Mouse (Mus musculus) neural tube, embryonic 11.5 days (tissue): Measurements from ENCODE around the gene Alg3. TPM values are rescaled to one million over a fixed set of nuclear protein-coding genes. Genes with fewer than 3 reads are reported as not detected.

ENCODE experiments used
- ATAC-seq: fragments of 200-750 bp; cut with Nextera tagmentation; 2 replicates; pipeline ENCODE4 v1.8.0; 2017; ENCODE audit warnings: moderate number of reproducible peaks, mild to moderate bottlenecking, moderate TSS enrichment, moderate library complexity; ENCODE audit not compliant: insufficient read depth, low FRiP score, low TSS enrichment
- DNase-seq: peaks from one replicate; pipeline ENCODE4 v3.0.0-alpha.2; 2015; ENCODE audit warnings: low spot score
- H3K27ac ChIP-seq: fragments of 300-500 bp; sonication (generic); 2 replicates; pipeline ENCODE4 v1.5.1; 2014; ENCODE audit warnings: low read depth, mild to moderate bottlenecking, low read length
- H3K27me3 ChIP-seq: fragments of 300-500 bp; sonication (generic); 2 replicates; pipeline ENCODE4 v1.6.1; 2014; ENCODE audit warnings: mild to moderate bottlenecking, low read length, mixed read lengths; ENCODE audit not compliant: control insufficient read depth, insufficient read depth
- H3K36me3 ChIP-seq: fragments of 300-500 bp; sonication (generic); 2 replicates; pipeline ENCODE4 v1.6.1; 2014; ENCODE audit warnings: mild to moderate bottlenecking, low read length, moderate library complexity, mixed read lengths; ENCODE audit not compliant: control insufficient read depth, insufficient read depth
- H3K4me1 ChIP-seq: fragments of 300-500 bp; sonication (generic); 2 replicates; pipeline ENCODE4 v1.6.1; 2014; ENCODE audit warnings: low read length, mixed read lengths; ENCODE audit not compliant: control insufficient read depth, insufficient read depth
- H3K4me2 ChIP-seq: fragments of 300-500 bp; sonication (generic); 2 replicates; pipeline ENCODE4 v1.6.1; 2014; ENCODE audit warnings: low read depth, mild to moderate bottlenecking, moderate library complexity
- H3K4me3 ChIP-seq: fragments of 300-500 bp; sonication (generic); 2 replicates; pipeline ENCODE4 v1.5.1; 2014; ENCODE audit warnings: low read depth, low read length
- H3K9ac ChIP-seq: fragments of 300-500 bp; sonication (generic); 2 replicates; pipeline ENCODE4 v1.6.1; 2014; ENCODE audit warnings: mild to moderate bottlenecking, low read length
- H3K9me3 ChIP-seq: fragments of 300-500 bp; sonication (generic); 2 replicates; pipeline ENCODE4 v1.6.1; 2016; ENCODE audit warnings: low read length; ENCODE audit not compliant: control insufficient read depth
- whole genome bisulfite sequencing: fragments of 180-500 bp; shearing (Covaris S2); extraction: QIAGEN DNeasy Blood & Tissue Kit; methylation state at CpG from one replicate; pipeline ENCODE4 v1.1.7; 2014; 5-methylcytosine and 5-hydroxymethylcytosine counted together
- microRNA counts: library from miRNA; unstranded; fragments of <30 nt; microRNA quantifications from one replicate; lab custom pipeline; 2015
- microRNA-seq: library from miRNA; unstranded; fragments of <30 nt; microRNA quantifications from one replicate; pipeline ENCODE4, GENCODE M21; 2016
- polyA plus RNA-seq: library from polyadenylated mRNA; unstranded; fragments of >200 nt; fragmentation: Nextera tagmentation; extraction: Ambion mirVana; gene quantifications from 2 replicates; pipeline ENCODE4 v1.2.1, GENCODE M21; 2014

Alg3 gene
- polyA plus RNA-seq, 1 experiment from 2014 or later: 61.3 TPM

GRCm38 (mm10) chr16:20591076-20591705, 20.3 kb downstream of the Alg3 start:
- DNase-seq (no peak), ATAC-seq (no peak; the same call in 1 of the 2 replicates)
- H3K4me1 ChIP-seq: 0 out of 2 replicates have a peak, but pooled peaks cover 4% of the 10 kb centered on the region
- peaks cover 51% of the 10 kb centered on the region for H3K27me3 ChIP-seq
- H3K9me3 ChIP-seq: no peaks in the 10 kb centered on the region
- H3K36me3 ChIP-seq: no peaks in the 10 kb centered on the region
- WGBS: 4% methylated on average over 46 of the region's 48 CpGs
- H3K4me3 ChIP-seq: peak overlapping the region; percentile 46; the same call in 1 of the 2 replicates
- H3K27ac ChIP-seq: no peak overlapping the region
- no peak overlapping the region for H3K9ac ChIP-seq
- H3K4me2 ChIP-seq: peak overlapping the region; percentile 83

- DNase-seq: no peak
- peaks cover 51% of the 10 kb centered on the region for H3K27me3 ChIP-seq
Measured at GRCm38 (mm10) chr16:20590680-20591038, 20.9 kb downstream of the Alg3 start.

DNA sequence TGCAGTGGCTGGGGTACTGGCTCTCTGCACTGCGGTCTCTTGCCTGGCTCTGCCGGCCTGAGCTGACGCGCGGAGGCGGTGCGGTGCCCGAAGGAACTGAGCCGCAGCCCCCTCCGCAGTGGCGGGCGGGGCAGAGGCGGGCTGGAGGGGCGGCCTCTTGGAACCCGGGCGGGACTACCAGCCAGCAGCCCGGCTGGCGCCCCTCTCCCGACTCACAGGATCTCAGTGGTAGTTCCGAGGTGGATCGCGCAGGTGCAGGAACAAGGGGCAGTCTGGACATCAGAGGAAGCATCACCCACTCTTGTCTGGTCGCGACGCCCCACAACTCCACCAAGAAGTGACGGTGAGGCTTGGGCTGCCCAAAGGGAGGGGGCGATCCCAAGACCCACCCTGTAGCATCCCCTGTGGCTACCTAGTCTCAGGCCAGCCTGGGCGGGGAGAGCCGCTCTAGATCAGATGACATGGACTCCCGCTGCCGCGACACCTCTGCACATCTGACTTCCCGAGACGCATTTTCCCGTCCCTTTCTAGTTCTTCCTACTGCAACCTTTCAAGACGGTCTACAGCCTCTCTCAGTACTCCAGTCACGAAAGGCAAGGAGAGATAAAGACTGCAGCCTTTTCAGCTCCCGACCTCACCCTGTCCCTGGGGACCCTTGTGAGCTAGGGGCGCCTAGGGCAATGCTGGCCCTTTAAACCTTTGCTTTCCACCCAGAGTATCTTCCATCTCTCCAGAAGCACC, 21.4 kb downstream of the Alg3 start:
- peak; percentile 76 for ATAC-seq
- peak overlapping the region; percentile 83 for H3K4me2 ChIP-seq
- peak overlapping the region; percentile 48 for H3K9ac ChIP-seq
- peak; percentile 68 for DNase-seq
- peaks cover 51% of the 10 kb centered on the region for H3K27me3 ChIP-seq
- H3K9me3 ChIP-seq: no peaks in the 10 kb centered on the region
- H3K27ac ChIP-seq: no peak overlapping the region
- peak overlapping the region; percentile 46 for H3K4me3 ChIP-seq
- under 1% methylated on average over 38 of the region's 39 CpGs for WGBS
- 0 out of 2 replicates have a peak, but pooled peaks cover 4% of the 10 kb centered on the region for H3K4me1 ChIP-seq
- H3K36me3 ChIP-seq: no peaks in the 10 kb centered on the region

More at GRCm38 (mm10) chr16:20590680-20591038, 20.9 kb downstream of the Alg3 start:
- peak overlapping the region; percentile 48; the same call in 1 of the 2 replicates for H3K9ac ChIP-seq
- peak overlapping the region; percentile 83 for H3K4me2 ChIP-seq
- 0 out of 2 replicates have a peak, but pooled peaks cover 4% of the 10 kb centered on the region for H3K4me1 ChIP-seq
- no peaks in the 10 kb centered on the region for H3K36me3 ChIP-seq
- no peaks in the 10 kb centered on the region for H3K9me3 ChIP-seq
- WGBS: 2% methylated on average over 17 of the region's 17 CpGs
- no peak overlapping the region for H3K27ac ChIP-seq
- peak overlapping the region; percentile 46 for H3K4me3 ChIP-seq
- ATAC-seq: 0 out of 2 replicates have a peak, but pooled peaks have one; percentile 21

DNA sequence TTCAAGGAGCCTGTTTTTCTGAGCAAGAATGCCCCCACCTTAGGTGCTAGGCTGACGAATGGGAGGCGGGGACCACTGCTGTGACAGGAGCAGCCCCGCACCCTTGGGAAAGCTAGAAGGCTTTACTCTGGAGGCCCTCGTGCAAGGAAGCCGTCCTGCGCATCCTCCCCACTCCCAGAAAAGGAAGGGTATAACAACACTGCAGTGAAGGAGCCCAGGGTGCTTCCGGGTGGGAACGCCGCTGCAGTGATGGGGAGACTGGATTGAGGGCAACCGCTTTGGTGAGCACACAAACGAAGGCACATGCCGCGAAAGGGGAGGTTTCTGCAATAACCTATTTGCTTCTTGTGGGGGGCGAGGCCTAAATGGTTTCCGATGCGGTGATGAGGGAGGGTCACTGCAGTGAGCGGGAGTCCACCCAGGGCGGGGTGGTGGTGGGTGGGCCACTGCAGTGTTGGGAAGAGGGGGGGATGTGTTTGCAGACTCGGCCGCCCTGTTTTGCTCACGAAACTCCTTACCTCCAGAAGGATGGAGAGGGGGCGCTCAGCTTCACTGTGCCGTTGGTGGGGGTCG, 22.1 kb downstream of the Alg3 start, which contains the start of gene Vwa5b2:
Vwa5b2 (plus strand) TSS at position 106 of the 573 bp plus-strand sequence.
- no peaks in the 10 kb centered on the region for H3K9me3 ChIP-seq
- peaks cover 51% of the 10 kb centered on the region for H3K27me3 ChIP-seq
- DNase-seq: no peak
- H3K27ac ChIP-seq: no peak within 1 kb of the TSS
- under 1% methylated on average over 23 of the region's 24 CpGs for WGBS
- H3K36me3 ChIP-seq: no peaks in the 10 kb centered on the region
- peak; percentile 61 for ATAC-seq
- peak within 1 kb of the TSS; percentile 83 for H3K4me2 ChIP-seq
- peak within 1 kb of the TSS; percentile 48 for H3K9ac ChIP-seq
- peak within 1 kb of the TSS; percentile 46 for H3K4me3 ChIP-seq
- 0 out of 2 replicates have a peak, but pooled peaks cover 4% of the 10 kb centered on the region for H3K4me1 ChIP-seq

DNA sequence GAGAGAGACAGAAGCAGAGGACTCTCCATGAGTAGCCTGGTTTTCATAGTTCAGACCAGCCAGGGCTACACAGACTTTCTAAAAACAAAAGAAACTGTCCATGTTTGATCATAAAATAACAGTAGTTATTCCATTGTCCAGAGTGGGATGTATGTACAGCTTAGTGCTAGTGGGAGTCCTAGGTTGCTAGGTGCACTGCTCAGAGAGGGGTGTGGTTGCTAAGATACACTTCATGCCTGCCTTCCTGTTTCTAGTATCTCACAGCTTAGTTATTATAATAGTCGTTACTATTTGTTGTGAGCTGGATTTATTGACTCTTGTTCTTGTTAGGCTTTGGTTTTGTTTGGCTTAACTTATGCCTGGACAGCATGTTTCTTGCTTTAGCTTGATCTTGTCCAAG, 46.5 kb downstream of the Alg3 start:
- H3K36me3 ChIP-seq: peaks cover 11% of the 10 kb centered on the region
- H3K4me1 ChIP-seq: no peaks in the 10 kb centered on the region
- H3K27me3 ChIP-seq: no peaks in the 10 kb centered on the region
- no peak overlapping the region for H3K27ac ChIP-seq
- DNase-seq (no peak), ATAC-seq (no peak)
- no peak overlapping the region for H3K9ac ChIP-seq
- no peaks in the 10 kb centered on the region for H3K9me3 ChIP-seq
- H3K4me3 ChIP-seq: no peak overlapping the region
- 74% methylated on average over 1 of the region's 1 CpGs for WGBS
- H3K4me2 ChIP-seq: no peak overlapping the region

- Histone ChIP-seq H3K27ac (no peak overlapping the region), H3K36me3 (peaks cover 31% of the 10 kb centered on the region), H3K9ac (no peak overlapping the region), H3K27me3 (no peaks in the 10 kb centered on the region), H3K4me3 (no peak overlapping the region), H3K4me2 (no peak overlapping the region), H3K9me3 (no peaks in the 10 kb centered on the region), H3K4me1 (no peaks in the 10 kb centered on the region)
- WGBS: 80% methylated on average over 7 of the region's 7 CpGs
- ATAC-seq (no peak), DNase-seq (no peak)
Measured at GRCm38 (mm10) chr16:20557381-20557780, 54.2 kb downstream of the Alg3 start.

MicroRNAs within 50 kb of the gene (microRNA counts, 519-probe panel; counts per million panel counts)
- 4,374 counts per million, percentile 80 among the panel's probes with 10 or more counts for microRNA mmu-miR-1224 (lab: Ali Mortazavi, UCI)

Small RNAs within 50 kb of the gene (microRNA-seq; reads per million reads assigned to microRNA genes)
- gene Mir1224: 8.9 reads per million, percentile 19 among the genes with 10 or more reads in this experiment

Other genes starting within 250 kb of the Alg3 start
- 74.4 and 80.9 TPM in 2 replicates for gene Abcc5, start 185.3 kb downstream of the Alg3 start, polyA plus RNA-seq
- 130 and 137 TPM in 2 replicates for gene Eif2b5, start 112.9 kb downstream of the Alg3 start, polyA plus RNA-seq
- gene Dvl3, start 94.8 kb downstream of the Alg3 start, polyA plus RNA-seq: 58.1 and 62.7 TPM in 2 replicates
- gene Ap2m1, start 76.3 kb downstream of the Alg3 start, polyA plus RNA-seq: 886 and 907 TPM in 2 replicates
- 59.5 and 61.3 TPM in 2 replicates for gene Abcf3, start 63.2 kb downstream of the Alg3 start, polyA plus RNA-seq
- 3.8 and 4.3 TPM in 2 replicates for gene Vwa5b2, start 22.3 kb downstream of the Alg3 start, polyA plus RNA-seq
- gene Eef1akmt4, start 142 bp downstream of the Alg3 start, polyA plus RNA-seq: 32.2 and 34.4 TPM in 2 replicates
- not detected in 2 replicates for gene Gm49333, start 125 bp downstream of the Alg3 start, polyA plus RNA-seq
- 4.1 and 4.4 TPM in 2 replicates for gene Camk2n2, start 9.6 kb upstream of the Alg3 start, polyA plus RNA-seq
- 2.2 and 4.6 TPM in 2 replicates for gene Ece2, start 18.1 kb upstream of the Alg3 start, polyA plus RNA-seq
- gene Psmd2, start 39.9 kb upstream of the Alg3 start, polyA plus RNA-seq: 490 and 517 TPM in 2 replicates
- 164 and 165 TPM in 2 replicates for gene Eif4g1, start 56.6 kb upstream of the Alg3 start, polyA plus RNA-seq
- gene Fam131a, start 81.5 kb upstream of the Alg3 start, polyA plus RNA-seq: 11.6 and 17.8 TPM in 2 replicates
- gene Polr2h, start 105.9 kb upstream of the Alg3 start, polyA plus RNA-seq: 121 and 125 TPM in 2 replicates
- 22.0 and 26.4 TPM in 2 replicates for gene Clcn2, start 106.0 kb upstream of the Alg3 start, polyA plus RNA-seq
- gene Chrd, start 121.4 kb upstream of the Alg3 start, polyA plus RNA-seq: 3.7 and 5.2 TPM in 2 replicates
- 0.55 and 1.0 TPM in 2 replicates for gene Thpo, start 122.8 kb upstream of the Alg3 start, polyA plus RNA-seq